Mouse (Mus musculus) lung, postnatal 0 days (tissue): ENCODE data around the gene Tmem163.

ENCODE experiments used
- CTCF ChIP-seq: IDR thresholded peaks from 2 replicates; pipeline ENCODE4 v1.5.1; 2016; ENCODE audit warnings: antibody characterized with exemption, mild to moderate bottlenecking
- EP300 ChIP-seq: IDR thresholded peaks from 2 replicates; pipeline ENCODE4 v1.6.1; 2016; ENCODE audit warnings: antibody characterized with exemption, mild to moderate bottlenecking, control low read depth

DNA sequence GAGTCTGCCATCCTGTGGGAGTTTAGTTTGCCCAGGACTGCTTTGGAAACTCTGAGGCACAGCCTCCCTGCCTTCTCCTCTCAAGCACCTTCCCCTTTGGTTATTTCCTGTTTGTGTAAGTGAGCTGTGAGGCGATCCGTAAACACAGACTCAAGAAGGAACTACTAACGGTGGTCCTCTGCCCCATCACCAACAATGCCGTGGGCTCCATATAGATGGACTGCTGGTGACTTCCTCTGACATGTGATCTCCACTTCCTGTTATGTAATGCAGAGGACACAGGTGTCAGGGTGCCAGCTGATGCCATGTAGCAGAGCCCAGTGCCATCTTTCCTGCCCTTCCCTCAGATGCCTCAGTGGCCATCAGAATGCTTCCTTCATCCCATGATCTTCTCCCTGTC lies 209.2 kb downstream of the Tmem163 start:
- TF ChIP-seq CTCF: no peak
- no peak for TF ChIP-seq EP300
